Mouse (Mus musculus): Measurements from ENCODE around the gene Zfp691.
A peak's percentile ranks its signal among the peaks of the same experiment; 100 is the strongest.

Gene Zfp691

DNA sequence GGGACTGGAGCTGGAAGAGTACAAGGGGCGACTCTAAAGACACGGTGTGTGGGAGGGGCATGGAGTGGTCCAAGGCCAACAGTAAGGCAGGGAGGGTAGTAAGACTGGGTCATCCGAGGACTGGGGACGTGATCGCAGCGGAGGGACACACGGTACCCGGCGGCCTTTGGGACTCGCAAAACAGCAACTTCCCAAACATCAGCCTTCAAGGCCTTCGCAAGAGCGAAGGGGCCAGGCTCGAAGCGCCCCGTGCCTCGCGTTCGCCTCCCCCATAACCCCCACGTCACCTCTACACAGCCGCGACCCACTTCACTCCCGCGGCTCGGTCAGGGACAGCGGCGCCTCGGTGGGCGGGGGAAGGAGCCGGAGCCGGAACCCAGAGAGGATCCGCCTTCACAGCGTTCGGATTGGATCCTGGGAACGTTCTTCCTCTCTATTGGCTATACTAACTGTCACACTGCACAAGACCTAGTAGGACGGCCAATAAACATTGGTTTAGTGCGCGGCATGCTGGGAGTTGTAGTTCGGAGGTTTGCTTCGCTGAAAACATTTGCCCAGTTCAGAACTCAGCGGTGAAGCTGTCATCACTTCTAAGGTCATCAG, at the start of gene Zfp691:
Zfp691 (minus strand) TSS at position 345 of the 603 bp plus-strand sequence.
- peak; percentile 95 for DNase-seq (ENCODE audit: low spot score)

DNA sequence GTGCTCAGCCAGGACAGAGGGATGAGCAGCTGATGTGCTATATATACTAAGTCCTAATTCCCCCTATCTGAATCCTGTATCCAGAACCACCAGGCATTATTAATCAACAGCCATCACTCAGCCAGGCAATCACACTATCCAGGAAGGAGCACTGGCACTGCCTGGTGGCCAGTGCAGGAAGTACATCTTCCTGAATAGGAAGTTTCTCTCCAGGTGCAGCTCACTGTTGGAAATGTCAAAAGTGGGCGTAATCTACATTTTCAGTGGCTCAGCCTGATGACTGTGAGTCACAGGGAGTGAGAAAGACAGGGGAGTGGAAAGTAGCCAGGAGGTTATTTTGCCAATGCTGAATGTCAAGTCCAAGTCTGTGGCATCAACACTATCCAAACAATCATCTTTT, 49.7 kb upstream of the Zfp691 start:
- peak; percentile 72 for DNase-seq (ENCODE audit: low spot score)

DNA sequence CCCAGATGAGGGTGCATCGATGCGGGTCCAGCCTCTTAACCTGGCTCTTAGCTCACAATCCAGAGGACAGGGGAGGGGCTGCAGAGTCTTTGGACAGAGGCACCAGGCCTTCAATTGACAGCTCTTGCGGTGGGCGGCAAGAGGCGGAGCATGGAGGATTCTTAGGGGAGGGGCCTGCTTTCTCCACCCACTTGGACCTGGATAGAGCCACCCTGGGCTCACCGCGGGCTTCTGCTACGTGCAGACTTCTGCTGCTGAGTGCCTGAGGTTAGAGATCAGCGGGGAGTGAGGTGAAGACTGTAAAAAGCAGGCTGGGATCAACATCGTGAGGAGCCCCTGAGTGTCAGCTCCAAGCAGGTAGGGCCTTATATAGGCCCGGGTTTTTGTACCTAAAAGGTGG, 44.2 kb upstream of the Zfp691 start, which contains the start of gene Tmem269:
Tmem269 (minus strand) TSS at position 49 of the 400 bp plus-strand sequence.
- no peak for DNase-seq (ENCODE audit: low spot score)

DNA sequence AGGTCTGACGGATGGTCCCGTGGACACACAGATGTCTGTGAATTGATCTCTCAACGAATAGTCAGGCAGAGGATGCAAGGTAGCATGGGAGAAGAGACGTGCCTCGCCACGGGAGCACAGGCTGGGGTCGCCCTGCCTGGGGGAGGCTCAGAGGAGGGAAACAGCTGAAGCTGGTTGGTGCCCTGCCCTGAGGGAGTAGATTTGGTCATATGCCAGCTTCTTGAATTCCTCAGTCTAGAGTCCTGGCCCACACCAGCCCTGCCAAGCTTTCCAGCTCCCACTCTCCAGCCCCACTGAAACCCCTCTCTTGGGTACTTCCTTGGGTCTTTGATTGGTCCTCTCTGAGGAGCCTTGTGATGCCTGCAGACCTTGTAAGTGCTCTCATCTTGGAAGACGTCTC, 42.7 kb upstream of the Zfp691 start:
- no peak for DNase-seq (ENCODE audit: low spot score)

DNA sequence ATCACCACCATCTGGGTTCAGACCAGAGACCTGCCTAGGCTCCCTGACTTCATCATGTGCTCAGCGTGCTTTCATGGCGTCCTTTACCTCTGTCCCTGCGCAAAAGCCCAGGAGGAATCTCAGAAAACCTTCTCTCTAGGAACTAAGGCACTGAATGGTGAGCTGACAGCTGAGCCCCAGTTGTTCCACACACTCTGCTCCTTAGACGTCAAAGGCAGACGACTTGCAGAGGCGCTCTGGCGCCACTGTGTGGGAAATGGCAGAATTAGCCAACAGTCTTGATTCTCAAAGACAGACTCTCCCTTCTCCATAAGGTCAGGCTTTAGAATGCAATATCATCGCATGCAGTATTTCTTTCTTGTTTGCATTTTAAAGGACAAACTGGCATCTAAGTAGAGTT, 30.7 kb upstream of the Zfp691 start:
- DNase-seq (ENCODE audit: low spot score) = peak; percentile 69

DNA sequence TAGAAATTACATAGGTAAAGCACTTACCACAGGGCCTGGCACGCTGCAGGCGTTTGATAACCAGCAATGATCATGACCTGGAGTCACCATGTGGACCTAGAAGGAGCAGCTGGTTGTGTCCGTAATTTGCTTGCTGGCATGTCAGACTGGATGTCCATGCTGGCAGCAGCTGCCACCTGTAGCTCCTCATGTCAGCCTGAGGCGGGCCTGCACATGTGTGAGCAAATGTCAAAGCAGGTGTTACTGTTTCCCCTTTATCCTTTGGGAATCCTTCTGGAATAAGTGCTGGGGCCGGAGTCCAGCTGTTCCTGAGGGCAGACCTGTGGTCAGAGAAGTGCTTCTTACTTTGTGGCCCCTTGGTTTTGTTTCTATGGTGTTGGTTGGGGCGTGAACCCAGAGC, 24.1 kb upstream of the Zfp691 start:
- DNase-seq (ENCODE audit: low spot score) = no peak

DNA sequence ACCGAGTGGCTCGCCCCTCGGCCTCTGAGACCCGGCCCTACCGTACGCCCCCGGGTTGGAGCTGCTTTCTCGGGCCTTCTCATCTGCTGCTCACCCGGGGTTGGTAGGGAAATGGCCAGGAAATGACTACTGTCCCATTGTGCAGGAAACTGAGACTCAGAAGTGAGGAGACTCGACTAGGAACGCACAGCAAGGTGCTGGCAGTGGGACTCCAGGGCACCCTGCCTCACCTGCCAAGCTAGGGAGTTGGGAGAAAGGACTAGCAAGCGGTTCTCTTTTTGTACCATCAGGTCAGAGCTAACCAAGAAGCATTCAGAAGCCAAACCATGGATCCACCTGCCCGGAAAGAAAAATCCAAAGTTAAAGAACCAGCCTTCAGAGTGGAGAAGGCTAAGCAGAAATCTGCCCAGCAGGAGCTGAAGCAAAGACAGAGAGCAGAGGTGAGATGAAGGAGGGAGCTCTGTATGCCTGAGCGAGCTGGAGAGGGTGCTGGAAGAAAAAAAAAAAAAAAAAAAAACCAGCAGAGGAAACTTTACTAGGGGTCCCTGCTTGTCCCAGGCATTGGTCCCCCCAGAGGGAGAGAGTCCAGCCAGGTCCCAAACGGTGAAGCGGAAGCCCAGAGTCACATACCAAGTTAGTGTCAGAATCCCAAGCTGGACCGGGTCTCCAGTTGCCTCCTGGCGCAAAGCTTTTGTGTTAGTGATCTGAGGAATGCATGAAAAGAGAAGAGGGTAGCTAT, 21.8 kb upstream of the Zfp691 start:
- DNase-seq (ENCODE audit: low spot score) = no peak

DNA sequence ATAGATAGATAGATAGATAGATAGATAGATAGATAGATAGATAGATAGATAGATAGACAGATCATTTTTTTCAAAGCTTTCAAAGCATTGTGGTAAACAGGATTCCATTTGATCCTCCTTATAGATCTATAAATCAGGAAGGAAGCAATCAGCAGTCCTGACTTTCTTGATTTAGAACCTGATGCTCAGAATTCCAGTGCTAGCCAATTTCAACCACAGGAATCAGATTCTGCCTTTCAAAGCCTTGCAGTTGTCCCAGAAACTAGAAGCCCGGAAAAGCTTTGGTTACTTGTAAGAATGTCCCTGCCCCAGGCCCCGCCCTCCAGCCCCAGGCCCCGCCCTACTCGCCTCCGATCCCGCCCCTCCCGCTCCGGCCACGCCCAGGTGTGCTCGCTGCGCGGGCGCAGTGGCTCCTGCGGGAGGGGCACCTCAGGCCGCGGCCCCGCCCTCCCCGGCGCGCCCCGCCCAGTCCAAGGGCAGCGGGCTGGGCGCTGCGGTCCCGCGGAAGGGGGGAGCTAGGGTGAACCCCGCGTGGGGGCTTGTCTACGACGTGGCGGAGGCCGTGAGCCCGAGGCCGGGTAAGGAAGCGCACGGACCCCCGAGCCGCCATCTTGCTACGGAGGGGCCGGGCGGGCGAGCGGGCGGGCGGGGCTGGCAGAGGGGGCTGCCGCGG, 21.1 kb upstream of the Zfp691 start, which contains the start of gene Svbp:
Svbp (plus strand) TSS at position 398 of the 673 bp plus-strand sequence.
- peak; percentile 88 for DNase-seq (ENCODE audit: low spot score)

DNA sequence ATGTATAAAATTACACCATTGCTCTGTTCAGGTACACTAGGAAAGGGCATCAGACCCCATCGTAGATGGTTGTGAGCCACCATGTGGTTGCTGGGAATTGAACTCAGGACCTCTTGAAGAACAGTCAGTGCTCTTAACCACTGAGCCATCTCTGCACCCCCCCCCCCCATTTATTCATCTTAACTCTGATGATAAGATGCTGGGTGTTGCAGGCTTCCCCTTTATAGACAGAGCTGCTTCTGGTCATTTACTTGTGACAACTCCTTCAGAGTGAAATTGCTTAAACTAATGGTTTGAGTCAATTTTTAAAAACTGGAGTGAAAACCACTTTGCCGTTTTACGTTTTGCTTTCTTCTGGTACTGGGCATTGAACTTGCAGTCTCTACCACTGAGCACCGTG, 18.8 kb upstream of the Zfp691 start:
- no peak for DNase-seq (ENCODE audit: low spot score)

DNA sequence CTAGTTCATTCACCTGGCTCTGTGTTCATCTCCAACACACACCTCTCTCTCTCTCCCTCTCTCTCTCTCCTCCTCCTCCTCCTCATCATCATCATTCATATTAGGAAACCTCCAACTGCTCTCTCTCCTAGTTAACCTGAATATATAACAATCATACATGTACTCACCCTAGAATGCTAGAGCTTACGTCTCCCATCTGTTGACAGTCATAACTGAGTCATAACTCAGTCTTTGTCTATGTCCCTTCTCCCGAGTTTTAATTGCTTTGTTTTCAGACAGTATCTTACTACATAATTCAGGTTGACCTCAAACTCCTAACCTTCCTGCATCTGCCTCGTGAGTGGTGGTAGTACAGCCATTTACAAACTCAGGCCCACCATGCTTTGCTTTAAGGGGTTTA, 17.3 kb upstream of the Zfp691 start:
- DNase-seq (ENCODE audit: low spot score) = no peak

DNA sequence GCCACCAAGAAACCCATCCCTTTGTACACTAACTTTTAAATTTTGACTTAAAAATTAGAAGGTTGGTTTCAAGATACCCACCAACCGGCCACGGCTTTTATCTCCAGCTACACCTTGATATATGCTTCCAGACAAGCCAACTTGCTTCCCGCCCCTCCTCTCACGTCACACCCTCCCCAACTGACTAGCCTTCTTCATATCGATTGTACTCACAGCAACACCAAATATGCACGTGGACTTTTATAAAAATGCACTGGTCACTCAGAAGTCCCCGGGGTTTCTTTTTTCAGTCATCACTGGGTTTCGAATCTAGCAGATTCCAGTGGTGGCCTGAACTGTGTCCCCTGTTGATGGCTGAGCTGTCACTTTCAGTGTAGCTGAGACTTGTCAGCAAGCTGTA, 16.6 kb upstream of the Zfp691 start:
- DNase-seq (ENCODE audit: low spot score) = peak; percentile 88

DNA sequence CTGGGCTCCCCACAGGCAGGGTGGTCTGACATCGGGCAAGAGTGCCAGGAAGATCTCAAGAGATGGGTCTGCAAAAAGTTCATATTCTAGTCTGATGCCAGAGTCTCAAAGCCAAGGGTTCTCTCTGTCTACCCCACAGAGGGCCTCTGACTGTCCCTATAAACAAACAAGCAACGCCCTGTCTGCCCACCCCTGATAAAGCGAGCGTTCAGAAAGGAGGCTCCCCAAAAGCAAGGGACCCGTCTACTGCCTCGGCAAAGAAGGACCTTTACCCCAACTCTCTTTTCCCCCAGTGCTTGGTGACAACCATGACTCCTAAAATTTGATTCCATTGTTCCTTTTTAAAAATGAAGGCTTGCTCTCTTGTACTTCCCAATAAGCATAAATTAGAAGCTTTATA, 15.9 kb upstream of the Zfp691 start, which contains the start of gene Ermap:
Ermap (minus strand) TSS at position 148 of the 400 bp plus-strand sequence.
- peak; percentile 90 for DNase-seq (ENCODE audit: low spot score)

DNA sequence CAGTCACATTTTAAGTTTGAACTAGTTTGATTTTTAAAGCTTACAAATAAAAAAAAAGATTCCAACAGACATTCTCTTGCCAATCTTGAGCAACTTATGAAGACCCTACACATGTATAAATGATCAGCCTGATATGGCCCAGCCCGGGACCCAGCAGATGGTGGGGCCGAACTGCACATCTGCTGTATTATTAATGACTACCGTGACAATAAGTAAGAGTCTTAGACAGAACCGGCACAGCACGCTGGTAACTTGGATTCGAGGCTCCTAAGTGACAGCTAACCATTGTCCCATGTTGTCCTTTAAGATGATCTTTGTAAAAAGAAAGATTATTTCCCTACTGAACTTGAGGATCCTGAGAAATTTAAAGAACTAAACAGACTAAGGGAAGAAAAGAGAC, 15.4 kb upstream of the Zfp691 start:
- DNase-seq (ENCODE audit: low spot score) = no peak

DNA sequence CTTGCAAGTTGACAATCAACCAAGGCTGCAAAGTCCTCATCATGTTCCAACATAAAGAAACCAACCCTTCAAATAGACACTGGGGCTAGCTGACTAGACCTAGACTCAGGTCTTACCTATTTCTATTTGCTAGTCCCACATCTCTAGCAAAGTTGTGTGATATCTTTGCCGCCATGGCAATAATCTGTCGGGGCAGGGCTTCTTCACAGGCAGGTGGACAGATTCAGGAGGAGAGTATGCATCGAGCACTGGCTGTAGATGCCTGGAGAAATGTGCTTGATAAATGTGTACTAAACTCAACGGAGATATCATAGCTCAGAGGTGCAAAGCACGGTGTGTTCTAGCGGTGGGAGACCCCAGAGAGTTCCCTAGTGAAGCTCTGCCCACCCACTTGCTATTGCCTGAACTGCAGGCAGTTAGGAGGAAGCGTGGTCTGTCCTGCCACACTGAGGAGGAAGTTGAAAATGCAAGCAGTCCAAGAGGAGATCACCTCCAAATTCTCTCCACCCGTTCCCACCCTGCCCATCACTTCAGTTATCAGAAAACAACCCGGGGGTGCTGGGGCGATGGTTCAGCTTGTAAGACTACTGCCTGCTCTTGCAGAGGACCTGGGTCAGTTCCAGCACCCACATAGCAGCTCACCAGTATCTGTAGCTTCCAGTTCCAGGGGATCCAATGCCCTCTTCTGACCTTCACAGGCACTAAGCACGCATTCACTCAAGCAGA, 14.2 kb upstream of the Zfp691 start:
- DNase-seq (ENCODE audit: low spot score) = peak; percentile 71

DNA sequence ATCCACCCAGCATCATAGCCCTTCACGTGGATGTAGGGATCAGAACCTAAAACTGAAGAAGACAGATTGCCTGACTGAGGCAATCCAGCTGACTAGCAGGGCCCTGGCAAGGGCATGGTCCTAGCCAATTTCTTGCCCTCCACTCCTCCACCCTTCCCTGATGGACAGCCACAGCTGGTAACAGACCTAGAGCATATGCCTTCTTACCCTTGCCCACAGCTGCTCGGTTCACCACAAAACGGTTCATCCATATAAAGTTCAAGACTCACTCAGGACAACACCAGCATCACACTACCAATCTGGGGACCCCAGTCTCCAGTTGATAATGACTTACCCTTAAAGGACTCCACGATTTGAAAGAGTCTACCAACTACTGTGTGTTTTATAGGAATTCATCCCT, 11.8 kb upstream of the Zfp691 start:
- no peak for DNase-seq (ENCODE audit: low spot score)

DNA sequence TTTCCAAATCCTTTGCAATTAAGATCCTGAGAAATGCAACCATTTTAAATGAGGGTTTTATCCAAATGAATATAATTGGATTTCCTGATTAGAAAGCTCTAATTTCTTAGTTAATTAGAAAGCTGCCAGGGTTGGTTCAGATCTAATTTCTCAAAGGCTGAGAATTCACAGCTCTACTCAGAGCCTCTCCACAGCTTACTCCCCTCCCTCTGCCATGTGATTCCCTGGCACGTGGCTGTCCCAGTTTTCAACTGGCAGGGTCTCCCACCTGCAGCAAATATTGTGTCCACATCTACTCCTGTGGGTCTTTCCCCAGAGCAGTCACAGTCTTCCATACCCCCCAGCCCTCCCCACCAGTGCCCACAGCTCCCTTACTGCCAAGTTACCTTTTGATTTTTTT, 9.5 kb upstream of the Zfp691 start:
- no peak for DNase-seq (ENCODE audit: low spot score)

DNA sequence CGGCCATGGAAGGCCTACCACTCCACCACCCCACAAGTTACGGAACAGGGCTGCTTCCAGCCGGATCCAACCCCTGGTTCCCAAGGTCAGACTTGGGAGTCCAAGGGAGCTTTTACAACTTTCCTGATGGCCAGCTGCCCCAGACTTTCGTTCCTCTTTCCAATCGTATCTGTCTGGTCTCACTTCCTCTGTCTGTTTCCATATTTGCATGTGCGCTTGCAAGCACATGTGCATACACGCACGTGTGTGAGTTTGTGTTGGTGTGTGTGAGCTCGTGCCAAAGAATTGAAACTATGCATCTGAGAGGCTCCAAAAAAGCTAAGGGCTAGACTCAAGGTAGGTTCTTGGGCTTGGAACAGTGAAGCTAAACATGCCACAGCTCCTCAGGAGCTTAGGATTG, 7.5 kb upstream of the Zfp691 start:
- DNase-seq (ENCODE audit: low spot score) = no peak

DNA sequence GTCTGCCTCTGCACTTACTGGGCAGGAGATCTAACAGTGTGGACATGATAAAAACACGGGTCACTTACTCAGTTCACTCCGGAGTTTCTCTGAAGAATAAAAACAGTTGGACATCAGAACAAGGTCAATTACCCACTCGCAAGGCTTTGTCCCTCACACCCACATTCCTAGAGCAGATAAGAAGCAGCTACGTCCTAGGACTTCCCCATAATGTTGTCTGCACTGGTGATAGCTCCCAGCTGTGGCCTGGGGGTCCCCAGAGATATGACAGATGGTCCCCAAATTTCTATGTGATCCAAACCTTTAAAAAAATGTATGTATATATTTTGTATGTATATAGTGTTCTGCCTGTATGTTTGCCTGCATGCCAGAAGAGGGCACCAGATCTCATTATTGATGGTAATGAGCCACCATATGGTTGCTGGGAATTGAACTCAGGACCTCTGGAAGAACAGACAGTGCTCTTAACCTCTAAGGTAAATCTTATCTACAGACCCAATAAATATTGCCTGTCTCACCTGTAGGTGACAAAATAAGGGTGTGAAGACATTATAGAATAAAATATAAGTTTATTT, 6.2 kb upstream of the Zfp691 start:
- DNase-seq (ENCODE audit: low spot score) = no peak

DNA sequence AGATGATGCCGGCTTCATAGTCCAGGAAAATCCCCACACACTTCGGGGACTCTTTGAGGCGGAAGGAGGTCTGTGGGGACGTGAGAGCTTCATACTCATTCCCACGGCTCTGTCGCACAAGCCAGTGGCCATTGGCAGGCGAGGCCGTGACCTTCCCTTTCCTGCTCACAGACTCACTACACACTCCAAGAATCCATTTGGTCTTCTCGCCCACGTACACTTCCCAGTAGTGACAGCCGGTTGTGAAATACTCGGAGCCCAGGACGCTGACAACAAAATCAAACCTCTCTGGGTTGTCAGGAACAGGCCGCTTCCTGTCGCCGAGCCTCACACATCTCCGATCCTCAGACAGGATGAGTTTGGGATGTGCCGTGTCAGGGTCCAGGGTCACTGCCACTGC, 4.3 kb upstream of the Zfp691 start:
- no peak for DNase-seq (ENCODE audit: low spot score)

DNA sequence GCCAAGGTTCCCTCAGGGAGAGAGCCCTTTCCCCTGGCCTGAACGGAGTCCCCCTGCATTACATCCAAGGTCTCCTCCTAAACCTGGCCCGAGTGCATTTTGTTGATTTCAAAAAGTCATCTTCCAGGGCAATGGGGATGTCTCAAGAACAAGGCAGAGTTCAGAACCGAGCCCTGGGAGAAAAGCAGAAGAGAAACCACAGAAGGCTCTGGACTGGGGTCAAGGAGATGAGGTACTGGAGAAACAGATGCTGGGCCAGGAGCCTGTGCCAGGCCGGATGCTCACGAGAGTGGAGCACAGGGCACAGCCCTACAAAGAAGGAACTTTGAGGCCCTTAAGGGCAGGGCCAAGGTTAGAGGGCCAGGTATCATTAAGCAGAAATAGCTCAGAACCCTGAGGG, 3.7 kb upstream of the Zfp691 start:
- no peak for DNase-seq (ENCODE audit: low spot score)

DNA sequence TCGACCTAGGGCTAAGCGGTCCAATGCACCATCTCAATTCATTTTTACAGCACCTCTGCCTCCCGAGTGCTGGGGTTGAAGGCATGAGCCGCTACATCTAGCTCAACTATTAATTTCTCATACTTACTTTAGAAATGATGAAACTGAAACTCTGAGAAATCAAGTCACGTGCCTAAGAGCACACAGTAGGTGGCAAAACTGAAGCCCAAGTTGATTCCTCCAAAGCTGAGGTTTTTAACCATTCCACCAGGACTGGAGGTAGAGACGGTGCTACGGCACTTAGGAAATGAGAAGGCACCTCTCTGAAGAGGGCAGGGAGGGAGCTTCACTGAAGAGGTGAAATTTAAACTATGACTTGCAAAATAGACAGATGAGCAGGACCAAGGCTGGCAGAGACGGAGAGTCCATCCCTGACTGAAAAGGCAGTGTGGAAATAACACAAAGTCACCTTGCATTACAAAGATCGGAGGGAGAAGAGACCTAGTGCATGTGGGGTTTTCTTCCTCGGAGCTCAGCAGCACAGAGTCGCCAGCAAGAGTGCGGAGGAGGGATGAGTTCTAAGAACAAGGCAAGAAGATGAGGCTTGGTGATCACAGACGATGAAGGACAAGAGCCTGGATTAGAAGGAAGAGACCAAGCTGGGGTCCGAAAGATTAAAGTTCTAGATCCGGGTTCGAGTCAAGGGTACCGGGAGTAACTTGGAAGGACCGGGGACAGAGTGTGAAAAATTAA, 910 bp downstream of the Zfp691 start:
- DNase-seq (ENCODE audit: low spot score) = no peak

Measured in c-Kit-positive CD71-positive TER-119-positive erythroid progenitor cells, embryonic 14.5 days (primary cell).